Mouse (Mus musculus) brain, embryonic 14.5 days (tissue): Measurements from ENCODE around the gene Emsy.

Source experiments
- CTCF ChIP-seq: fragments of 200-500 bp; IDR thresholded peaks from 2 replicates; pipeline ENCODE4 v1.5.1; 2012; ENCODE audit warnings: inconsistent platforms, mild to moderate bottlenecking, moderate library complexity, borderline replicate concordance; ENCODE audit not compliant: insufficient read depth, insufficient read length; ENCODE audit errors: extremely low read depth
- POLR2A ChIP-seq: fragments of 200-500 bp; IDR thresholded peaks from 2 replicates; pipeline ENCODE4 v1.6.1; 2012; ENCODE audit warnings: mild to moderate bottlenecking, inconsistent platforms, borderline replicate concordance; ENCODE audit not compliant: poor library complexity, insufficient read depth, insufficient read length, severe bottlenecking; ENCODE audit errors: extremely low read depth

DNA sequence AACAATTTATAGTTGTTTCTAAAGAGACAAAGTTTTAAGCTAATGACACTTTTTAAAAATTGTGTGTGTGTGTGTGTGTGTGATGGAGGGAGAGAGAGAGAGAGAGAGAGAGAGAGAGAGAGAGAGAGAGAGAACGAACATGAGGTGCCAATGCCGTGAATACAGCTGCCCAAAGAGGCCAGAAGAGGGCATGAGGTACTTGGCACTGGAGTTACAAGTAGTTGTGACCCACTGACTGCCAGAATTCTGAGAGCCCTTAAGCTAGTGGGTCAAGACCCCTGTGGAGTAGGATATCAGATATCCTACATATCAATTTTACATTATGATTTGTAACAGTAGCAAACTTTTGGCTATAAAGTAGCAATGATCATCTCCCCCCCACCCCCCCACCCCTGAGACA is 4.9 kb downstream of the Emsy start:
- TF ChIP-seq CTCF (no peak), POLR2A (no peak)
